Mouse (Mus musculus) stomach, embryonic 14.5 days (tissue): Measurements from ENCODE around the gene Rab5a. TPM values are rescaled to one million over a fixed set of nuclear protein-coding genes. Genes with fewer than 3 reads are reported as not detected.
A peak's percentile ranks its signal among the peaks of the same experiment; 100 is the strongest.
"Not testable (repeated sequence)": the region's sequence is repeated elsewhere in the genome, so short reads cannot be mapped to it uniquely, and the experiment has no call there.

Source experiments
- ATAC-seq: fragments of 200-750 bp; cut with Nextera tagmentation; 2 replicates; pipeline ENCODE4 v1.8.0; 2017; ENCODE audit warnings: low read depth, moderate TSS enrichment; ENCODE audit not compliant: insufficient number of reproducible peaks, insufficient read depth, low FRiP score
- H3K27ac ChIP-seq: fragments of 300-500 bp; sonication (generic); 2 replicates; pipeline ENCODE4 v1.5.1; 2014; ENCODE audit warnings: mild to moderate bottlenecking, low read length, moderate library complexity, mixed read lengths
- H3K27me3 ChIP-seq: fragments of 300-500 bp; sonication (generic); 2 replicates; pipeline ENCODE4 v1.6.1; 2014; ENCODE audit warnings: low read length, control low read depth, mixed read lengths; ENCODE audit not compliant: control insufficient read depth, insufficient read depth
- H3K36me3 ChIP-seq: fragments of 300-500 bp; sonication (generic); 2 replicates; pipeline ENCODE4 v1.6.1; 2014; ENCODE audit warnings: mild to moderate bottlenecking, control low read depth, low read length, moderate library complexity, mixed read lengths; ENCODE audit not compliant: control insufficient read depth, insufficient read depth
- H3K4me1 ChIP-seq: fragments of 300-500 bp; sonication (generic); 2 replicates; pipeline ENCODE4 v1.6.1; 2014; ENCODE audit warnings: low read length, control low read depth, mixed read lengths; ENCODE audit not compliant: control insufficient read depth, insufficient read depth
- H3K4me2 ChIP-seq: fragments of 300-500 bp; sonication (generic); replicated peaks from 2 replicates; pipeline ENCODE4 v1.6.1; 2014; ENCODE audit warnings: low read depth, low read length, control low read depth
- H3K4me3 ChIP-seq: fragments of 300-500 bp; sonication (generic); 2 replicates; pipeline ENCODE4 v1.5.1; 2014; ENCODE audit warnings: low read depth, low read length, control low read depth
- H3K9ac ChIP-seq: fragments of 300-500 bp; sonication (generic); replicated peaks from 2 replicates; pipeline ENCODE4 v1.6.1; 2014; ENCODE audit warnings: low read depth, mild to moderate bottlenecking, control low read depth, low read length, moderate library complexity, mixed read lengths
- H3K9me3 ChIP-seq: fragments of 300-500 bp; sonication (generic); 2 replicates; pipeline ENCODE4 v1.6.1; 2016; ENCODE audit warnings: low read depth, low read length, control low read depth; ENCODE audit not compliant: control insufficient read depth
- WGBS: fragments of 180-500 bp; shearing (Covaris S2); extraction: QIAGEN DNeasy Blood & Tissue Kit; methylation state at CpG from one replicate; pipeline ENCODE4 v1.1.7; 2014; 5-methylcytosine and 5-hydroxymethylcytosine counted together
- polyA plus RNA-seq: library from polyadenylated mRNA; unstranded; fragments of >200 nt; fragmentation: Nextera tagmentation; extraction: Ambion mirVana; gene quantifications from 2 replicates; pipeline ENCODE4 v1.2.1, GENCODE M21; 2014

Gene Rab5a
- polyA plus RNA-seq, 1 experiment from 2014 or later = 74.1 TPM

- Histone ChIP-seq H3K27ac (no peak overlapping the region), H3K4me2 (no peak overlapping the region), H3K4me1 (no peaks in the 10 kb centered on the region), H3K36me3 (no peaks in the 10 kb centered on the region), H3K4me3 (no peak overlapping the region), H3K9me3 (no peaks in the 10 kb centered on the region), H3K27me3 (no peaks in the 10 kb centered on the region), H3K9ac (no peak overlapping the region)
- no peak for ATAC-seq
- 85% methylated on average over 2 of the region's 2 CpGs for WGBS
These were observed 49.0 kb downstream of the Rab5a start for GRCm38 (mm10) chr17:53528034-53528433.

GRCm38 (mm10) chr17:53531160-53531559, 52.1 kb downstream of the Rab5a start:
- no peak overlapping the region for H3K27ac ChIP-seq
- H3K36me3 ChIP-seq = no peaks in the 10 kb centered on the region
- no peaks in the 10 kb centered on the region for H3K4me1 ChIP-seq
- no peaks in the 10 kb centered on the region for H3K27me3 ChIP-seq
- no peak overlapping the region for H3K9ac ChIP-seq
- 55% methylated on average over 2 of the region's 2 CpGs for WGBS
- H3K4me3 ChIP-seq = no peak overlapping the region
- no peaks in the 10 kb centered on the region for H3K9me3 ChIP-seq
- no peak overlapping the region for H3K4me2 ChIP-seq
- no peak for ATAC-seq

- Histone ChIP-seq H3K9ac (no peak overlapping the region), H3K4me1 (no peaks in the 10 kb centered on the region), H3K27me3 (no peaks in the 10 kb centered on the region), H3K4me3 (no peak overlapping the region), H3K4me2 (no peak overlapping the region), H3K9me3 (no peaks in the 10 kb centered on the region), H3K27ac (no peak overlapping the region), H3K36me3 (no peaks in the 10 kb centered on the region)
- no peak for ATAC-seq
- 38% methylated on average over 2 of the region's 2 CpGs for WGBS
These were observed 53.4 kb downstream of the Rab5a start for GRCm38 (mm10) chr17:53532425-53532824.

DNA sequence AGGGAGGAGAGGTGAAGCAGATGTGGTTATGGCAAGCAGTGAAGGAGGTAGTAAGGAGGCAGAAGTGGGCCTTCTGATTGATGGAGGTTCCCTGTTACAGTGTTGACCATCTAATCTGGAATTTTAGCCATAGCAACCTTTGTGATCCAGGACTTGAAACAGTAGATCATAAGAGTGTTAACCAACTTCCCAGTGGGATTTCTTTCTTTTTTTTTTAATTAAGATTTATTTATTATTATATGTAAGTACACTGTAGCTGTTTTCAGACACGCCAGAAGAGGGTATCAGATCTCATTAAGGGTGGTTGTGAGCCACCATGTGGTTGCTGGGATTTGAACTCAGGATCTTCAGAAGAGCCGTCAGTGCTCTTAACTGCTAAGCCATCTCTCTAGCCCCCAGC, 60.3 kb downstream of the Rab5a start, which contains the start of gene Pp2d1:
Gene Pp2d1 (minus strand): TSS at position 101 of the 400 bp plus-strand sequence.
- not testable (repeated sequence) for H3K4me3 ChIP-seq, H3K36me3 ChIP-seq, H3K9me3 ChIP-seq, H3K27ac ChIP-seq, H3K9ac ChIP-seq, H3K4me1 ChIP-seq, H3K4me2 ChIP-seq, ATAC-seq, H3K27me3 ChIP-seq
- 76% methylated on average over 2 of the region's 2 CpGs for WGBS

GRCm38 (mm10) chr17:53542536-53542935, 63.5 kb downstream of the Rab5a start:
- no peak for ATAC-seq
- Histone ChIP-seq H3K4me1 (no peaks in the 10 kb centered on the region), H3K27ac (no peak overlapping the region), H3K4me2 (no peak overlapping the region), H3K27me3 (no peaks in the 10 kb centered on the region), H3K9ac (no peak overlapping the region), H3K36me3 (no peaks in the 10 kb centered on the region), H3K4me3 (no peak overlapping the region), H3K9me3 (no peaks in the 10 kb centered on the region)
- WGBS = 86% methylated on average over 4 of the region's 4 CpGs

GRCm38 (mm10) chr17:53543591-53544324, 64.7 kb downstream of the Rab5a start:
- no peaks in the 10 kb centered on the region for H3K36me3 ChIP-seq
- H3K4me1 ChIP-seq = no peaks in the 10 kb centered on the region
- no peaks in the 10 kb centered on the region for H3K9me3 ChIP-seq
- no peak overlapping the region for H3K4me2 ChIP-seq
- no peak overlapping the region for H3K4me3 ChIP-seq
- H3K27me3 ChIP-seq = no peaks in the 10 kb centered on the region
- no peak overlapping the region for H3K9ac ChIP-seq
- WGBS = 49% methylated on average over 9 of the region's 9 CpGs
- no peak overlapping the region for H3K27ac ChIP-seq
- ATAC-seq = peak; percentile 49; the same call in 1 of the 2 replicates

GRCm38 (mm10) chr17:53551306-53552299, 72.6 kb downstream of the Rab5a start:
- WGBS = 74% methylated on average over 8 of the region's 8 CpGs
- no peak overlapping the region for H3K4me2 ChIP-seq
- no peaks in the 10 kb centered on the region for H3K9me3 ChIP-seq
- H3K4me1 ChIP-seq = no peaks in the 10 kb centered on the region
- no peak for ATAC-seq
- H3K36me3 ChIP-seq = no peaks in the 10 kb centered on the region
- H3K27me3 ChIP-seq = no peaks in the 10 kb centered on the region
- H3K4me3 ChIP-seq = no peak overlapping the region
- no peak overlapping the region for H3K27ac ChIP-seq
- H3K9ac ChIP-seq = no peak overlapping the region

DNA sequence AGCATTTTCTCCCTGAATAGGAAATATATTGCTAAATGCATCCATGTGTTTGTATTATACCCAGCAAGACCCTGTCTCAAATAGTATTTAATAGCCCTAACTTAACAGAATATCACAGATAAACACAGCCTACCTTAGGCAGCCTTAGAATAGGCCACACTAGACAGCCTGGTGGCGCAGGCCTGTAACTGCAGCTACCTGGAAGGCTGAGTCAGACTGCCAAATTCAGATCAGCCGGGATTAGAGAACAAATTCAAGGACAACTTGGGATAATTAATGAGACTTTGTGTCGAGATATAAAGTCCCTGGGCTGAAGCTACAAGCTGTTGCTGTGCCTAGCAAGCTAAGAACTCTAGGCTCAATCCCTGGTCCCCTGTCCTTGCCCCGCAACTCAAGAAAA, 75.1 kb downstream of the Rab5a start:
- no peaks in the 10 kb centered on the region for H3K4me1 ChIP-seq
- no peaks in the 10 kb centered on the region for H3K27me3 ChIP-seq
- no peak for ATAC-seq
- H3K4me2 ChIP-seq = no peak overlapping the region
- 68% methylated on average over 4 of the region's 4 CpGs for whole genome bisulfite sequencing
- H3K36me3 ChIP-seq = no peaks in the 10 kb centered on the region
- H3K9me3 ChIP-seq = no peaks in the 10 kb centered on the region
- H3K27ac ChIP-seq = no peak overlapping the region
- H3K9ac ChIP-seq = no peak overlapping the region
- no peak overlapping the region for H3K4me3 ChIP-seq
